Mouse (Mus musculus) liver, postnatal 0 days (tissue): ENCODE results near the gene Washc1.

ENCODE experiments used
- CTCF ChIP-seq: sonication (generic); IDR thresholded peaks from 2 replicates; pipeline ENCODE4 v1.5.1; 2016; ENCODE audit warnings: antibody characterized with exemption, low read depth
- EP300 ChIP-seq: IDR thresholded peaks from 2 replicates; pipeline ENCODE4 v1.6.1; 2016; ENCODE audit warnings: antibody characterized with exemption, low read depth, mild to moderate bottlenecking

DNA sequence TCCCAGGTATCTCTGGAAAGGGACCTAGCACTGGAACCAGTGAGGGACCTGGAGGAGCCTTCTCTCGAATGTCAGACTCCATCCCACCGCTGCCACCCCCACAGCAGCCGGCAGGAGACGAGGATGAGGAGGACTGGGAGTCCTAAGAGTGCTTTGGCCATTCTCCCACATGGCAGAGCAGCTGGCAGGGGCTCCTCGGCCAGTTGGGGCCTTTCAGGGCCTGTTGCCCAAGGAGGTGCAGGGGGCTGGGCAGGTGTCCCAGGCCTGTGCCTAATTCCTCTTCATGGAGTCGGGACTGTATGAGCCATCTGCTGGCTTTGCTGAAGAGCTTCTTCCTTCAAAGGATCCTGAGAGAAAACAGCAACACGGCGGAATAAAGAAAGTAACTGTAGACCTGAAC is 7.6 kb downstream of the Washc1 start:
- TF ChIP-seq CTCF (no peak), EP300 (no peak)
